Mouse (Mus musculus): ENCODE measurements around the gene Nckap5. TPM values are rescaled to one million over a fixed set of nuclear protein-coding genes. Genes with fewer than 3 reads are reported as not detected.
"Not testable (repeated sequence)": the region's sequence is repeated elsewhere in the genome, so short reads cannot be mapped to it uniquely, and the experiment has no call there.

The Nckap5 gene
- polyA plus RNA-seq, 1 experiment from 2014 or later, result 6.9 TPM

GRCm38 (mm10) chr1:126123111-126123510, 707.5 kb downstream of the Nckap5 start:
- no peak overlapping the region for H3K27ac ChIP-seq (replicated peaks)
- DNase-seq (ENCODE audit: low spot score), result no peak
- H3K4me3 ChIP-seq, result no peak overlapping the region
- H3K4me1 ChIP-seq, result 0 out of 2 replicates have a peak, but pooled peaks cover 6% of the 10 kb centered on the region
- H3K9me3 ChIP-seq, result no peaks in the 10 kb centered on the region
- whole genome bisulfite sequencing, result 75% methylated on average over 5 of the region's 5 CpGs
- H3K36me3 ChIP-seq (replicated peaks), result no peaks in the 10 kb centered on the region
- H3K27me3 ChIP-seq (replicated peaks; ENCODE audit: low read depth, poor library complexity, severe bottlenecking), result no peaks in the 10 kb centered on the region

- WGBS, result 43% methylated on average over 8 of the region's 8 CpGs
- H3K4me1 ChIP-seq, result 0 out of 2 replicates have a peak, but pooled peaks cover 8% of the 10 kb centered on the region
- no peak for DNase-seq (ENCODE audit: low spot score)
- H3K4me3 ChIP-seq, result no peak overlapping the region
- no peak overlapping the region for H3K27ac ChIP-seq (replicated peaks)
- H3K9me3 ChIP-seq, result no peaks in the 10 kb centered on the region
- H3K36me3 ChIP-seq (replicated peaks), result no peaks in the 10 kb centered on the region
- H3K27me3 ChIP-seq (replicated peaks; ENCODE audit: low read depth, poor library complexity, severe bottlenecking), result no peaks in the 10 kb centered on the region
Measured at GRCm38 (mm10) chr1:126120506-126120905, 710.1 kb downstream of the Nckap5 start.

- Histone ChIP-seq H3K9me3 (no peaks in the 10 kb centered on the region), H3K36me3 (replicated peaks) (no peaks in the 10 kb centered on the region), H3K27ac (replicated peaks) (no peak overlapping the region), H3K4me1 (0 out of 2 replicates have a peak, but pooled peaks cover 8% of the 10 kb centered on the region), H3K27me3 (replicated peaks; ENCODE audit: low read depth, poor library complexity, severe bottlenecking) (no peaks in the 10 kb centered on the region), H3K4me3 (no peak overlapping the region)
- DNase-seq (ENCODE audit: low spot score), result no peak
- WGBS, result 78% methylated on average over 3 of the region's 3 CpGs
Measured at GRCm38 (mm10) chr1:126116034-126116433, 714.6 kb downstream of the Nckap5 start.

GRCm38 (mm10) chr1:126105673-126106256, 724.8 kb downstream of the Nckap5 start:
- H3K4me1 ChIP-seq, result no peaks in the 10 kb centered on the region
- no peak overlapping the region for H3K27ac ChIP-seq (replicated peaks)
- H3K9me3 ChIP-seq, result no peaks in the 10 kb centered on the region
- no peaks in the 10 kb centered on the region for H3K27me3 ChIP-seq (replicated peaks; ENCODE audit: low read depth, poor library complexity, severe bottlenecking)
- no peak for DNase-seq (ENCODE audit: low spot score)
- WGBS, result 83% methylated on average over 3 of the region's 3 CpGs
- H3K36me3 ChIP-seq (replicated peaks), result no peaks in the 10 kb centered on the region
- no peak overlapping the region for H3K4me3 ChIP-seq

GRCm38 (mm10) chr1:126094346-126094745, 736.3 kb downstream of the Nckap5 start:
- H3K27ac ChIP-seq (replicated peaks), result no peak overlapping the region
- no peaks in the 10 kb centered on the region for H3K9me3 ChIP-seq
- no peaks in the 10 kb centered on the region for H3K4me1 ChIP-seq
- H3K4me3 ChIP-seq, result no peak overlapping the region
- WGBS, result 90% methylated on average over 4 of the region's 4 CpGs
- DNase-seq (ENCODE audit: low spot score), result no peak
- no peaks in the 10 kb centered on the region for H3K36me3 ChIP-seq (replicated peaks)
- no peaks in the 10 kb centered on the region for H3K27me3 ChIP-seq (replicated peaks; ENCODE audit: low read depth, poor library complexity, severe bottlenecking)

GRCm38 (mm10) chr1:126091979-126092378, 738.6 kb downstream of the Nckap5 start:
- WGBS, result 91% methylated on average over 2 of the region's 2 CpGs

GRCm38 (mm10) chr1:126087181-126087580, 743.4 kb downstream of the Nckap5 start:
- Histone ChIP-seq H3K27ac (replicated peaks) (no peak overlapping the region), H3K4me3 (no peak overlapping the region), H3K36me3 (replicated peaks) (no peaks in the 10 kb centered on the region), H3K27me3 (replicated peaks; ENCODE audit: low read depth, poor library complexity, severe bottlenecking) (no peaks in the 10 kb centered on the region), H3K9me3 (no peaks in the 10 kb centered on the region), H3K4me1 (no peaks in the 10 kb centered on the region)
- DNase-seq (ENCODE audit: low spot score), result no peak
- 90% methylated on average over 7 of the region's 7 CpGs for WGBS

More at GRCm38 (mm10) chr1:126091979-126092378, 738.6 kb downstream of the Nckap5 start:
- not testable (repeated sequence) for H3K4me1 ChIP-seq; H3K27ac ChIP-seq (replicated peaks); DNase-seq (ENCODE audit: low spot score); H3K36me3 ChIP-seq (replicated peaks); H3K9me3 ChIP-seq; H3K27me3 ChIP-seq (replicated peaks; ENCODE audit: low read depth, poor library complexity, severe bottlenecking); H3K4me3 ChIP-seq

- Histone ChIP-seq H3K4me1 (no peaks in the 10 kb centered on the region), H3K27me3 (replicated peaks; ENCODE audit: low read depth, poor library complexity, severe bottlenecking) (no peaks in the 10 kb centered on the region), H3K36me3 (replicated peaks) (no peaks in the 10 kb centered on the region), H3K27ac (replicated peaks) (no peak overlapping the region), H3K4me3 (no peak overlapping the region), H3K9me3 (no peaks in the 10 kb centered on the region)
- no peak for DNase-seq (ENCODE audit: low spot score)
- 31% methylated on average over 4 of the region's 4 CpGs for WGBS
Measured at GRCm38 (mm10) chr1:126076312-126076711, 754.3 kb downstream of the Nckap5 start.

- no peaks in the 10 kb centered on the region for H3K9me3 ChIP-seq
Measured at GRCm38 (mm10) chr1:126070861-126071260, 759.7 kb downstream of the Nckap5 start.

GRCm38 (mm10) chr1:126051491-126051890, 779.1 kb downstream of the Nckap5 start:
- no peaks in the 10 kb centered on the region for H3K9me3 ChIP-seq
- no peaks in the 10 kb centered on the region for H3K36me3 ChIP-seq (replicated peaks)
- no peak overlapping the region for H3K27ac ChIP-seq (replicated peaks)
- peaks cover 6% of the 10 kb centered on the region for H3K4me1 ChIP-seq
- H3K4me3 ChIP-seq, result no peak overlapping the region
- WGBS, result 64% methylated on average over 3 of the region's 3 CpGs
- DNase-seq (ENCODE audit: low spot score), result no peak
- H3K27me3 ChIP-seq (replicated peaks; ENCODE audit: low read depth, poor library complexity, severe bottlenecking), result no peaks in the 10 kb centered on the region

More at GRCm38 (mm10) chr1:126070861-126071260, 759.7 kb downstream of the Nckap5 start:
- Histone ChIP-seq H3K27me3 (replicated peaks; ENCODE audit: low read depth, poor library complexity, severe bottlenecking) (no peaks in the 10 kb centered on the region), H3K4me1 (no peaks in the 10 kb centered on the region), H3K27ac (replicated peaks) (no peak overlapping the region), H3K4me3 (no peak overlapping the region), H3K36me3 (replicated peaks) (no peaks in the 10 kb centered on the region)
- 68% methylated on average over 2 of the region's 2 CpGs for WGBS
- DNase-seq (ENCODE audit: low spot score), result no peak

GRCm38 (mm10) chr1:126042886-126043285, 787.7 kb downstream of the Nckap5 start:
- Histone ChIP-seq H3K4me3 (no peak overlapping the region), H3K27ac (replicated peaks) (no peak overlapping the region), H3K4me1 (peaks cover 3% of the 10 kb centered on the region; the same call in 1 of the 2 replicates), H3K36me3 (replicated peaks) (no peaks in the 10 kb centered on the region), H3K9me3 (no peaks in the 10 kb centered on the region), H3K27me3 (replicated peaks; ENCODE audit: low read depth, poor library complexity, severe bottlenecking) (no peaks in the 10 kb centered on the region)
- WGBS, result 94% methylated on average over 5 of the region's 5 CpGs
- no peak for DNase-seq (ENCODE audit: low spot score)

- Histone ChIP-seq H3K36me3 (replicated peaks) (0 out of 2 replicates have a peak, but pooled peaks cover 2% of the 10 kb centered on the region), H3K4me1 (0 out of 2 replicates have a peak, but pooled peaks cover 2% of the 10 kb centered on the region), H3K27me3 (replicated peaks; ENCODE audit: low read depth, poor library complexity, severe bottlenecking) (no peaks in the 10 kb centered on the region), H3K4me3 (no peak overlapping the region), H3K9me3 (no peaks in the 10 kb centered on the region), H3K27ac (replicated peaks) (no peak overlapping the region)
- WGBS, result 88% methylated on average over 8 of the region's 8 CpGs
- no peak for DNase-seq (ENCODE audit: low spot score)
Measured at GRCm38 (mm10) chr1:126027536-126027935, 803.1 kb downstream of the Nckap5 start.

- no peak overlapping the region for H3K4me3 ChIP-seq
- no peaks in the 10 kb centered on the region for H3K4me1 ChIP-seq
- H3K9me3 ChIP-seq, result no peaks in the 10 kb centered on the region
- no peaks in the 10 kb centered on the region for H3K27me3 ChIP-seq (replicated peaks; ENCODE audit: low read depth, poor library complexity, severe bottlenecking)
- H3K27ac ChIP-seq (replicated peaks), result no peak overlapping the region
- 89% methylated on average over 6 of the region's 6 CpGs for WGBS
- H3K36me3 ChIP-seq (replicated peaks), result 0 out of 2 replicates have a peak, but pooled peaks cover 2% of the 10 kb centered on the region
- no peak for DNase-seq (ENCODE audit: low spot score)
Measured at GRCm38 (mm10) chr1:126024518-126024917, 806.1 kb downstream of the Nckap5 start.
